Mouse (Mus musculus) MEL-GATA-1-ER (cell line): ENCODE results near the gene Atad3a.
"Not testable (repeated sequence)": the region's sequence is repeated elsewhere in the genome, so short reads cannot be mapped to it uniquely, and the experiment has no call there.

ENCODE experiments used
- DNase-seq: peaks from one replicate; pipeline ENCODE4 v3.0.0-alpha.2; 2012; ENCODE audit warnings: low read depth; ENCODE audit errors: extremely low read depth

Gene Atad3a

GRCm38 (mm10) chr4:155774971-155775740 is 14.3 kb upstream of the Atad3a start:
- no peak for DNase-seq

- peak; percentile 47 for DNase-seq
Measured at GRCm38 (mm10) chr4:155774280-155774754, 13.4 kb upstream of the Atad3a start, which contains the start of gene Vwa1. Gene Vwa1, minus strand, starts transcription at chr4:155774698.

GRCm38 (mm10) chr4:155773335-155774078 is 12.6 kb upstream of the Atad3a start:
- no peak for DNase-seq

DNA sequence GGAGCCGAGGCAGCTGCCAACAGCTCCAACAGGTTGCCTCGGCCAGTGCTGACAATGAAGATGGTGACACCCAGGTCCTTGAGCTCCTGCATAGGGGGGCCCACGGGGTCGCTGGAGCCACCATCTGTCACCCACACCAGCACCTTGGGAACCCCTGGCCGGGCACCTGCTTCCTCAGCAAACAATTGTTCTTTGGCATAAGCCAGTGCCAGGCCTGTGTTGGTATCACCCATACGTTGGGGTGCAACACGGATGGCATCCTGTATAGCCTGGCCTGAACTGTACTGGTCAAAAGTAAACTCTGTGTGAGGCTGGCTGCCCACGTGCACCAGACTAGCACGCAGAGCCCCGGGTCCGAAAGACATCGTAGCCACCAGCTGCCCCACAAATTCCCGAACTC is 11.9 kb upstream of the Atad3a start:
- DNase-seq = no peak

DNA sequence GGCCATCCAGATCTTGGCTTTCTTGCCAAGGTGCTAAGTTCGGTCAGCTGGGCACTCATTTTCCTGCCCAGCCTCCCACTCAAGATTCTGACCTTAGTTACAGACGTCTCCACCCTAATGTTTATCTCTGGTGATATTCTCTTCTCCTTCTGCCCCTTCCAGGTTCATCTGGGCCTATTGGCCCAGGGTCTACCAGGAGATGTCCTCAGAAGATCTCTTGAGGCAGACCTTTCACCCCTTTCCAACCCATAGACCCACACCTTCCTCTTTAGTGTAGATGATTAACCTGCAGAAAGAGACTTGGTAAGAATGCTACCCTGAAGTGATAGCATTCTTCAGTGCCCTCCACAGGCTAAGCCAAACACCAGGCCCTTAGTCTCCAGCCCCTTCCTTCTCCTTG is 10.8 kb upstream of the Atad3a start:
- DNase-seq = no peak

DNA sequence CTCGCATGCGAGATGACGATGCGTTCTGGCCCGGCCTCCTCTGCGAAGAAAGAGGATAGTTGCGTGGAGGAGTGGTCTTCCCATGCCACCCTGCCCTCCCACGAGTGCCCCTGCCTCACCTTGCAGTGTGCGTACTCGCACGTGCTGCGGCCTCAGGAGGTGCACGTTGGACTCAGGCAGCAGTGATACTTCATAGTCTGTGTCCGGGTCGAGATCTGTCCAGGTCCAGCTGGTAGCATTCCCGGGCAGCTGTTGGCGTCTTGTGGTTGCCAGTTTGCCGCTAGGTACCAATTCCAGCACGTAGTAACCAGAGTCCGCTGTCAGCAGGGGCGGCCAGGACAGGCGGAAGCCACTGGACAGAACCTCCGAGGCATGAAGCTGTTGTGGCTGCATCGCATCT is 9.7 kb upstream of the Atad3a start:
- DNase-seq = no peak

GRCm38 (mm10) chr4:155769880-155770512 is 9.1 kb upstream of the Atad3a start:
- DNase-seq = peak; percentile 58

- no peak for DNase-seq
Measured at GRCm38 (mm10) chr4:155769496-155769879, 8.6 kb upstream of the Atad3a start.

DNA sequence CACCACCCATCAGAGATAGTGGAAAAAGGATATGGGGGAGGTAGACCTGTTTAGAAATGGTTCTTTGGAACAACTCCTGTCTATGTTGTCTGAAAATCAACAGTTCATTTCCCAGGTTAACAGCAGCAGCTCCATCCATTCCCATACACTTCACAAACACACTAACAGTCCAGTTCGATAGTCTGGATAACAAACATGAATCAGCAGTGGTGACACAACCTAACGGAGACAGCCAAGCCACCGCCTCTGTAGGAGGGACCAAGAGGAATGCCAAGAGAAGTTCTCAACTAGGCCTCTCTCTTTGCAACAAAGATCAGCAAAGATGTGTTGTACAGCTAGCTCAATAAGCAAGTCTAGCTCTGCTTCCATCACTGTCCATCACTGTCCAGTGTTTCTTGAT is 1.5 kb upstream of the Atad3a start:
- DNase-seq = no peak

- no peak for DNase-seq
Measured at GRCm38 (mm10) chr4:155761356-155762099, 635 bp upstream of the Atad3a start.

- DNase-seq = no peak
Measured at GRCm38 (mm10) chr4:155759862-155760612, 856 bp downstream of the Atad3a start.

GRCm38 (mm10) chr4:155757011-155757410 is 3.9 kb downstream of the Atad3a start:
- no peak for DNase-seq

DNA sequence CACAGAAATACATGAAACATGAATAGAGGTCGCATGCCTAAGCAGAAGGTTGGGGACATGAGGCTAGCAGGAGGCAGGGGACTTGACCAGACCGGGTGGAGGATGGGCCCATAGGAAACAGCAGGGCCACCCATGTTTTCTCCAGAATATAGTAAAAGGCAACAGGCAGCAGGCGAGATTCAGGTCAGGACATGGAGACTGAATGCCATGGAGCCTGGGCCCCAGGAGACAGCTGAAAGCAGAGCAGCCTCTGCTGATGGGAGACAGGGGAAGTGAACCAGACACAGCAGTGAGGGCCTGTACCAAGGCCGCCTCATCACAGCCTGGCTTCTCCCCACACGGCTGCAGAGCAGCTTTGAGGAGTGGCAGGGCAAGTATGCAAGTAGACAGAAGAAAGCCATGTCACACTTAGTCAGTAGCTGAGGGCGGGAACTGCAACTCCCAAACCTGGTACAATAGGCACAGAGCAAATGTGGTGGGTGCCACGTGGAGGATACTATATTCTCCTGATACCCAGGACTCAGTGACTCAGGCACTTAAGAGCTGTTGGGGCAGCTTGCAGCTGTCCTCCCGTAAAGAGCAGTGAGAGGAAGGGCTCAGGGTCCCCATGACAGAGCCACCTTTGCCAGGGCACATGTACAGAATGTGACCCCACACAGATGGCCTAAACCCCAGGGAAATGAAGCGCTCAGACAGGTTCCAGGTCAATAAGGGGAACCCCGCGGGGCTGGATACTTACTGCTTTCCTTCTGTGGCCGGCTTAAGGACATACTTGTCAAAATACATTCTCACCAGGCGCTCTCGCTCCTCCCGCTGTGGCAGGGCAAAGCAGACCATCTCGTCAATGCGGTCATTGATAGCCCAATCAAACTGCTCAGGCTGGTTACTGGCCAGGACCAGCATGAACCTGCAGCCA is 14.1 kb downstream of the Atad3a start:
- DNase-seq = no peak

DNA sequence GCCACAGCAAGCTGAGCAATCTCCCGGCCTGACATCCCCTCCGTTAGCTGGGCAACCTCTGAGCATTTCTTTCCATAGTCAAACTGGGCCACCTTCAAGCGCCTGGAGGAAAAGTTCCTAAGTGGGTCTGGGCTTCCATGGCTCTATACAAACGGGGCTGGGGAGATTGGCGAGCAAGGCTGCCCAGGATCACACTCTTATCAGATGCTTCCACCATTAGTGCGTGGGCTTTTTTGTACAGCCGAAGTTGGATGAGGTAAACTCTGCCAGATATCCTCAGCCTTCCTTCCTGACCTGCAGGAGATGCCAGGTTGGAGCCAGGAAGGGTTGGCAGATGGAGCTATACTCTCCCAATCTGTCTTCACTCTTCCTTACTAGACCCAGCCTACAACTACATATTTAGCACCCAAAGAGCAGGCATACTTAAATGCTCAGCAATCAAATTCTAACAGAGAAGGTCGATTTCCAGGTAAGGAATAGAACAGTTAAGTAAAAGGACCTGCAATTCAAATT is 14.8 kb downstream of the Atad3a start:
- DNase-seq = no peak

- no peak for DNase-seq
Measured at GRCm38 (mm10) chr4:155745136-155745535, 15.8 kb downstream of the Atad3a start.

DNA sequence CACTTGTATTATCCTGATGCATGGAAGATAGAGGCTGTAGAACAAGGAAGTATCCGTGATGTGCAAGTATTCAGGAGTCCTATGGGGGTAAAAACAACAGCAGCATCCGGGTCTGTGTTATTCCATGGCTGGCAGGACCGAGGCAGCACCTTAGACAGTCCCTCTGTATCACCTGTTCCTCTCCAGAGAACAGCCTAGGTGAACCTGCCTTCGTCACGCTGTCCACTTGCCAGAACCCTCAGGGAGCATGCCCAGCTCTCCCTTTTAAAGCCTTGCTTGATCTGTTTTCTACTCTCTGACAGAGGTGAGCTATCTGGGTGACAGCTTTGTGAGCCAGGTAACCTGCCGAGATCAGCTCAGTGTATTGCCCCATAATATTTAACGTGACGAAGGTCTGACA is 16.4 kb downstream of the Atad3a start:
- DNase-seq = no peak

GRCm38 (mm10) chr4:155742684-155743083 is 18.2 kb downstream of the Atad3a start:
- no peak for DNase-seq

DNA sequence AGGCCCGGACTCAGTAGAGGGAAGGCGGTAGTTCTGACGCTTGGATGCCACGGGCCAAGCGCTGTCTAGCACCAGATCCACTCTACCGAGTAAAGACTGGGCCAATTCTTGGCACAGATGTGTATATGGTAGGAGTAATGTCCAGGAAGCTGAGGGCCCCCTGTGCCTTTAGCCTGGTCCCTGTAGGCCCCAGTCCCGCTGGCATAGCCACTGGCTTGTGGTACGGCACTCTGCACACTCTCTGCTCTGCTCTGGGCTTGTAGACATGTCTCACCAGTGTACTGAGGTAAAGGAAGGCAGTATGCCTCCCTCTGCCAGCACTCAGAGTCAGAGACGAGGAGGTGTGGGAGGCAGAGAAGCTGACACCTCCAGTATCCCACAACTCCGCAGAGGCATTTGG is 20.2 kb downstream of the Atad3a start:
- DNase-seq = not testable (repeated sequence)
